Mouse (Mus musculus): Measurements from ENCODE around the gene Fyco1.
A peak's percentile ranks its signal among the peaks of the same experiment; 100 is the strongest.

DNA sequence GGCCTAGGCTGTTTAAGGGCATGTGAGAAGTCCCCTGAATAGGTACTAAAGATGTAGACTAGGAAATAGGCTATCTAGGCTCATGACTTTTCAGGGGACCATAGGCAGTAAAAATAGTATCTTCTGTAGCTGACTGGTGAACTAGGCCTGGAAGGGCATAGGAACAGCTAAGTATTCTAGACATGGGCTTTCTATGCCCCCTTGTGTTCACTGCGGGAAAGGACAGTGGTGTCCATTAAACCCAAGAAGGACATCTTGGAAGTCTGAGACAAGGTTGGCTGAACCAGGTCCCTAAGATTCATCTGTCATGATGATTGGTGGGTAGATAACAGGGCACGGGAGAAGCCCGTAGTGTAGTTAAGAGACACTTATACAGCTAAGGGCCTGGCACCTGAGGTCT, 55.5 kb downstream of the Fyco1 start:
- TF ChIP-seq CTCF (IDR thresholded peaks at IDR 0.05; ENCODE audit: low read depth) (peak; percentile 77), EP300 (IDR thresholded peaks at IDR 0.05; ENCODE audit: low read depth) (no peak)

Measured in heart, postnatal 0 days (tissue).